Mouse (Mus musculus) midbrain, embryonic 15.5 days (tissue): ENCODE data around the gene Adgrl3. TPM values are rescaled to one million over a fixed set of nuclear protein-coding genes. Genes with fewer than 3 reads are reported as not detected.

Experiments
- ATAC-seq: fragments of 200-750 bp; cut with Nextera tagmentation; replicated peaks from 2 replicates; pipeline ENCODE4 v1.8.0; 2017; ENCODE audit warnings: moderate TSS enrichment
- H3K27ac ChIP-seq: fragments of 300-500 bp; sonication (generic); 2 replicates; pipeline ENCODE4 v1.5.1; 2015; ENCODE audit warnings: mild to moderate bottlenecking, inconsistent platforms
- H3K27me3 ChIP-seq: fragments of 300-500 bp; sonication (generic); replicated peaks from 2 replicates; pipeline ENCODE4 v1.6.1; 2015; ENCODE audit warnings: inconsistent platforms
- H3K36me3 ChIP-seq: fragments of 300-500 bp; sonication (generic); replicated peaks from 2 replicates; pipeline ENCODE4 v1.6.1; 2015; ENCODE audit warnings: inconsistent platforms
- H3K4me1 ChIP-seq: fragments of 300-500 bp; sonication (generic); 2 replicates; pipeline ENCODE4 v1.6.1; 2015; ENCODE audit warnings: inconsistent platforms
- H3K4me2 ChIP-seq: fragments of 300-500 bp; sonication (generic); 2 replicates; pipeline ENCODE4 v1.6.1; 2015; ENCODE audit warnings: inconsistent platforms, mild to moderate bottlenecking, moderate library complexity
- H3K4me3 ChIP-seq: fragments of 300-500 bp; sonication (generic); 2 replicates; pipeline ENCODE4 v1.5.1; 2015; ENCODE audit warnings: mild to moderate bottlenecking, inconsistent platforms
- H3K9ac ChIP-seq: fragments of 300-500 bp; sonication (generic); 2 replicates; pipeline ENCODE4 v1.6.1; 2015; ENCODE audit warnings: mild to moderate bottlenecking, inconsistent platforms
- H3K9me3 ChIP-seq: fragments of 300-500 bp; sonication (generic); 2 replicates; pipeline ENCODE4 v1.6.1; 2016; ENCODE audit warnings: inconsistent platforms
- WGBS: fragments of 180-500 bp; shearing (Covaris S2); methylation state at CpG from one replicate; pipeline ENCODE4 v1.1.7; 2015; ENCODE audit warnings: mixed read lengths; 5-methylcytosine and 5-hydroxymethylcytosine counted together
- polyA plus RNA-seq: library from polyadenylated mRNA; unstranded; fragments of >200 nt; fragmentation: Nextera tagmentation; extraction: Ambion mirVana; gene quantifications from 2 replicates; pipeline ENCODE4 v1.2.1, GENCODE M21; 2015

The Adgrl3 gene
- polyA plus RNA-seq, 1 experiment from 2014 or later: 75.6 TPM

DNA sequence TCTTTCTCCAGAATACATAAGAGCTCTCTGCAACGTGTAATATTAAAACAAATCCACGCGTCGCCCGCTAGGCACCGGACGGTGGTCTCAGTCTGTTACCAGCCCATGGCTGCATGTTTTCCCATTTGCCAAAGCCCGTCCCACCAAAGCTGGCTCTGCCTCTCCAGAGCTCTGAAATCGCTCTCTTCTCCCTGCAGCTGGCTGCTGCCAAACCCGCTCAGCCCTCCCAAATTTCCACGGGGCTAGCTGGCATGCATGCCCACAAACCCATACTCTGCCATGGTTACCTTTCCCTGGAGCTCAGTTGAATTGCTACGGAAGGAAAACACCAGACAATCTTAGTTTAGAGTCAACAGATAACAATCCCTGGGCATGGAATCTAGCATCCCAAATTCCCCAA lies 139.1 kb downstream of the Adgrl3 start:
- Histone ChIP-seq H3K27me3 (no peaks in the 10 kb centered on the region), H3K9ac (no peak overlapping the region), H3K4me1 (peaks cover 17% of the 10 kb centered on the region; the same call in 1 of the 2 replicates), H3K4me2 (no peak overlapping the region), H3K4me3 (no peak overlapping the region), H3K27ac (no peak overlapping the region), H3K9me3 (no peaks in the 10 kb centered on the region), H3K36me3 (no peaks in the 10 kb centered on the region)
- no peak for ATAC-seq
- WGBS: 83% methylated on average over 12 of the region's 12 CpGs

DNA sequence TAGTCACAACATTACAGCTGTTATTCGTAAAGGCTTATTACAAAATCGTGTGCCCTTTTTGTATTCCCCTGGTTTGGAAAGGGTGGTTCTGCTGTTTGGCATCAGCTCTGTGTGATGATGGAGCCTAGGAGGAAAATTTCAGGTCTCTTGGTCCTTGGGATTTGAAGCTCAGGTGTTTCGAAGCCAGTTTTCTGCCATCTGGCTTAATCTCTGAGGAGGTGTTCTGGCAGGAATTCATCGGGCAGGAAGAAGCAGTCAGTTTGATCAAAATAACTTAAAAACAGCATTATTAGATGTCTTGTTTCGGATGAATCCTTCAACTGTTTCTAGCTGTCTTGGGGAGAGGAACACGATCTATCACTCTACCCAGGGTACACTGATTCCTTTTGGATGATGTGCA lies 140.5 kb downstream of the Adgrl3 start:
- no peak overlapping the region for H3K4me3 ChIP-seq
- 71% methylated on average over 6 of the region's 6 CpGs for WGBS
- no peak overlapping the region for H3K27ac ChIP-seq
- no peak overlapping the region for H3K9ac ChIP-seq
- H3K27me3 ChIP-seq: no peaks in the 10 kb centered on the region
- ATAC-seq: no peak
- no peaks in the 10 kb centered on the region for H3K9me3 ChIP-seq
- peaks cover 17% of the 10 kb centered on the region; the same call in 1 of the 2 replicates for H3K4me1 ChIP-seq
- H3K36me3 ChIP-seq: no peaks in the 10 kb centered on the region
- H3K4me2 ChIP-seq: no peak overlapping the region

DNA sequence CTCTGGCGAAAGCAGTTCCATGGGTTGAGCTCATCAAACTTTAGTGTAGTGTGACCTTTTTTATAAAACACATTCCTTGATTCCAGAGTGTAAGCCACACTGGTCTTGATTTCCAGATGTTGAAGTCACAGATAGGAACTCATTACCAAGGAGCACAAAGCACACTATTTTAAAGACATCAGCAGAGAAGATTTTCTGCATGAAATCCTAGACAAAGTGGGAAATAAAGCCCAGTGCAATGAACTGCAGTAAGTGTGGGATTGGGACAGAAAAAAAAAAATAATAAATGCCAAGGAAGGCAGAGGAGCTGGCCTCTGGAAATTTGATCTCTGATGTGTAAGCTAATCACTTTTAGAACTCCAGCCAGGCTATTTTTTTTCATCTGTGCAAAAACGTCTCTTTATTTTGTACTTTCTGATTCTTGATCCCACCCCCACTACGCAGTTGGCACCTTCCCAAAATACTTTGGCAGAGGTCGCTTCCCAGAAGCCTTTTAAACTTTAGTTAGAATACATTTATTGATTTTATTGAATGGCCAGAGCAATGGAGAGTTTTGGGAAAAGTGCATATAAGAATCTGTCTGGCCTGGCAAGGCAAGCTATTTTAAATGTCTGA lies 169.0 kb downstream of the Adgrl3 start:
- no peak overlapping the region for H3K9ac ChIP-seq

DNA sequence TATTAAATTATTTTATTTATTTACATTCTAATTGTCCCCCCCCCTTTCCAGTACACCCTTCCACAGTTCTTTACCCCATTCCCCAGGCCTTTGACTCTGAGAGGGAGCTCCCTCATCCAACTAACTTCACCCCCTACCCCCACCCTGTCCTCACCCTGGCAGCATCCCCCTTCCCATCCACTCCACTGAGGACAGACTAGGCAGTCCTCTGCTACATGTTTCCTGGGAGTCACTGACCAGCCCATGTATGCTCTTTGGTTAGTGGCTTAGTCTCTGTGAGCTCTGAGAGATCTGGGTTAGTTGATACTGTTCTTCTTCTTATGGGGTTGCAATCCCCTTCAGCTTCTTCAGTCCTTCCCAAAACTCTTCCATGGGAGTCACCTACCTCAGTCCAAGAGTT lies 180.4 kb downstream of the Adgrl3 start:
- no peak for ATAC-seq
- no peak overlapping the region for H3K4me2 ChIP-seq
- no peaks in the 10 kb centered on the region; the same call in 1 of the 2 replicates for H3K4me1 ChIP-seq
- no peaks in the 10 kb centered on the region for H3K9me3 ChIP-seq
- no peaks in the 10 kb centered on the region for H3K27me3 ChIP-seq
- no peaks in the 10 kb centered on the region for H3K36me3 ChIP-seq
- no peak overlapping the region for H3K4me3 ChIP-seq
- H3K27ac ChIP-seq: no peak overlapping the region
- H3K9ac ChIP-seq: no peak overlapping the region

More for the DNA sequence above, 169.0 kb downstream of the Adgrl3 start:
- no peak for ATAC-seq
- H3K4me1 ChIP-seq: no peaks in the 10 kb centered on the region
- H3K36me3 ChIP-seq: no peaks in the 10 kb centered on the region
- no peaks in the 10 kb centered on the region for H3K9me3 ChIP-seq
- no peak overlapping the region for H3K4me3 ChIP-seq
- 39% methylated on average over 4 of the region's 4 CpGs for WGBS
- H3K27me3 ChIP-seq: no peaks in the 10 kb centered on the region
- no peak overlapping the region for H3K27ac ChIP-seq
- H3K4me2 ChIP-seq: no peak overlapping the region

DNA sequence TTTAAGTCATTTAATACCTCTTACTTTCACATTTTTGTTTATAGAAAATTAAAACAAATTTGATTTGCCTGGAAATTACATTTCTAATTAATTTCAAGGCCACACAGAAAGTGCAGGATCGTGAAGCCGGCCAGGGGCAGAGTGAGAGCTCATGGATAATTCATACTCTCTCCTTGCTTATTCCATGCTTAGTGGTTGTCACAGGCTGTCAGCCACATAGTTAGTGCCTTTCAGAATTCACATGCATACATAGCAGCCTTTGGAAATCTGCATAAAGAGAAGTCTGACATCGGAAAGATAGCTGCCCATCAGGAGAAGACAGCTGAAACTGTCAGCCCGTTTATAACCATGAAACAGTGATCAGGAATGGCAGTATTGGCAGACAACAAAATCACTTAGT lies 181.9 kb downstream of the Adgrl3 start:
- no peaks in the 10 kb centered on the region for H3K9me3 ChIP-seq
- H3K9ac ChIP-seq: no peak overlapping the region
- H3K36me3 ChIP-seq: no peaks in the 10 kb centered on the region
- no peaks in the 10 kb centered on the region; the same call in 1 of the 2 replicates for H3K4me1 ChIP-seq
- no peak overlapping the region for H3K27ac ChIP-seq
- no peak overlapping the region for H3K4me2 ChIP-seq
- no peaks in the 10 kb centered on the region for H3K27me3 ChIP-seq
- H3K4me3 ChIP-seq: no peak overlapping the region
- ATAC-seq: peak; percentile 88
- WGBS: 12% methylated on average over 4 of the region's 4 CpGs

DNA sequence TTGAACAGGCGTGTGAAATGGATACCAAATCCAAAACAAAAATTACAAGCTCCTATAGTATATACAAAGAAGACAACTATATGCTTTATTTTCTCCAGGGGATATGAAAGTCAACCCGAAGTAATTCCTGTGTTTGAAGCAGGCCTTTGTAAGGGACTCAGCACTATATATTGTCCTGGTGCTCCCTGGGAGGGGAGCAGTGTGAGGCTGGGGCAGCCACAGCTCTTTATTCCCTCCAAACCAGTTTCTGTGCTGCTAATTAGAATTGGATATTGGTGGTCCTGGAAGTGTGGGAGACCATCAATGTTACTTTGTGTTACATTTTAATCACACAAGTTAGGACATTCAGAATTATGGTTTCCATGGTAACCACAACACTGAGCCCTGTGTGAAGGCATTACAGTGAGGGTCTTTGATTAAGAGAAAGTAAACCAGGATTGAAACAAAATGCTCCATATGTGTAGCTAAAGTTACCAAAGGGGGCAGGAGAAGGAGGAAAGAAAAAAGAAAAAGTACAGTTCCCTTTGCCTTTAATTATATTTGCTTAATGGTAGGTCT lies 198.6 kb downstream of the Adgrl3 start:
- WGBS: 36% methylated on average over 2 of the region's 2 CpGs
- Histone ChIP-seq H3K36me3 (no peaks in the 10 kb centered on the region), H3K4me1 (peaks cover 6% of the 10 kb centered on the region), H3K4me3 (no peak overlapping the region), H3K4me2 (no peak overlapping the region), H3K9ac (no peak overlapping the region), H3K27ac (no peak overlapping the region), H3K27me3 (no peaks in the 10 kb centered on the region), H3K9me3 (no peaks in the 10 kb centered on the region)
- peak; percentile 80 for ATAC-seq

DNA sequence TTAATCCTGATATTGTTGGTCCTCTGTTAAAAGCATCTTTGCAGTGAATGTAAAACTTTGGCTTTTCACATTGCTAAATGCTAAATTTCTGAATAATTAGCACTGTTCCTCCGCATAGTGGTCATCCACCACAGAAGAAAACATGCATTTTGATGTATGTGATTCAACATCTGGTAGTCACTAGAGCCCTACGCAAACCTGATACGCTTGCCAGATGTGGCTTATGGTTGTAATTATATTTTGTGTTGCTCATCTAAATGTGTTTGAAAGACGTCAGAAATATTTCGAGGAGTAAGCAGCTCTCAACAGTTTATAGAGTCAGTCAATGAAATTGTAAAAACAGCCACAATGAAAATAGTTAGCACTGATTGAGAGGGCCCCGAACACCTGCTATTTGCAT lies 204.5 kb downstream of the Adgrl3 start:
- no peak overlapping the region for H3K9ac ChIP-seq
- H3K4me1 ChIP-seq: no peaks in the 10 kb centered on the region
- no peak overlapping the region for H3K4me2 ChIP-seq
- no peak overlapping the region for H3K4me3 ChIP-seq
- WGBS: 84% methylated on average over 6 of the region's 6 CpGs
- H3K27ac ChIP-seq: no peak overlapping the region
- H3K36me3 ChIP-seq: no peaks in the 10 kb centered on the region
- no peak for ATAC-seq
- H3K27me3 ChIP-seq: no peaks in the 10 kb centered on the region
- H3K9me3 ChIP-seq: no peaks in the 10 kb centered on the region

DNA sequence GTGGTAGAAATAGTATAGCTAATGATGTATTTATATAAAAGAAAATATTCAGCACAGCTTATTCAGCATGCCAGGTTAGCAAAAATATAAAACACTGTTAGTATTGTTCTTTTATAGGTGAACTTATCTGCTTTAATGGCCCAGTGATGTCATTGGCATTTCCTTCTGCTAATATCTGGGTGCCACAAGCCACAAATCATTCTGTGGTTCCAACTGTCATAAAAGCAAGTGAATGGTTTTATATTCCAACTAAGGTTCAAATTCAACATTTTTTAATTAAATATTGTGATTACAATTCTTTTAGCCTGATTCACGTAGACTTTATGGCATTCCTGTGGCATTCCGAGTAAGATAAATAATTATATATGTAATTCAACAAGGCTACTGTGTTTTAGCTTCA lies 205.5 kb downstream of the Adgrl3 start:
- H3K27me3 ChIP-seq: no peaks in the 10 kb centered on the region
- no peak overlapping the region for H3K9ac ChIP-seq
- H3K9me3 ChIP-seq: no peaks in the 10 kb centered on the region
- no peak overlapping the region for H3K4me3 ChIP-seq
- 95% methylated on average over 2 of the region's 2 CpGs for WGBS
- no peaks in the 10 kb centered on the region for H3K36me3 ChIP-seq
- no peak overlapping the region for H3K4me2 ChIP-seq
- H3K27ac ChIP-seq: no peak overlapping the region
- no peaks in the 10 kb centered on the region for H3K4me1 ChIP-seq
- ATAC-seq: no peak

DNA sequence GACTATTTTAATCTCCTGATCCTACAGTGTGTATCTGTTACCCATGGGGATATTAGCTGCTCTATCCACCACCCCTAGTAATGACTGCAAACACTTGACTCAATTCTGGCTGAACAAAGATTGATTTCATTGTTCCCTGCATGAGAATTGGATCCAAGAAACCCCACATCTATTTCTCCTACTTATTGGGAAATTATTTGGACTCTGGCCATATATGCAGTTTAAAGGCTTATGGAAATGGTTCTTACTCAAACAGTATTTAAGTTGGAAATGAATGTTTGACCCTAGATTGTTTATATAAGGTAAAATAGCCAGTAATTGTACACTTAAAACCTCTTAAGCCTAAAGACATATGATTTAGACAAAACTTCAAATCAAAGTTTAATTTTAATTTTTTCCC lies 207.3 kb downstream of the Adgrl3 start:
- no peak for ATAC-seq
- no peaks in the 10 kb centered on the region for H3K9me3 ChIP-seq
- no peak overlapping the region for H3K4me2 ChIP-seq
- no peak overlapping the region for H3K27ac ChIP-seq
- H3K36me3 ChIP-seq: no peaks in the 10 kb centered on the region
- no peak overlapping the region for H3K4me3 ChIP-seq
- H3K4me1 ChIP-seq: no peaks in the 10 kb centered on the region
- no peaks in the 10 kb centered on the region for H3K27me3 ChIP-seq
- H3K9ac ChIP-seq: no peak overlapping the region

DNA sequence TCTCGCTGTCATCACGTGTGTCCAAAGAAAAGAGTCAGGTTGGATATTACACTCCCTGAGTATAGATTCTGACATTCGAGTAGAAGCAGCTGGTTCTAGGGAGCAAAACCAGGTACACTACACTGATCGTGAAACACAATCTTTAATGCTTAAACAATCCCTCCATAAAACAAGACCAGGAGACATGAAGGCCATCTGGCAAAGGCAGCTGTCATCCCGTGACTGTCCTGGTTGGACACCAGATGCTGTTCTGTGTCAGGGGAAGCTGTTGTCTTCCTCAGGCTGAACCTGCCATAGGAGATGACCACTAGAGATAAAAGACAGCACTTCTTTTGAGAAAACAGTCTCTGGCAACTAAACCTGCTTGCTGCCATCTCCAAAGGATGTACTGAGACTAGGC lies 228.8 kb downstream of the Adgrl3 start:
- H3K9ac ChIP-seq: no peak overlapping the region
- H3K4me1 ChIP-seq: no peaks in the 10 kb centered on the region
- H3K36me3 ChIP-seq: no peaks in the 10 kb centered on the region
- no peak overlapping the region for H3K4me2 ChIP-seq
- no peak overlapping the region for H3K27ac ChIP-seq
- H3K27me3 ChIP-seq: no peaks in the 10 kb centered on the region
- 84% methylated on average over 5 of the region's 5 CpGs for WGBS
- H3K9me3 ChIP-seq: no peaks in the 10 kb centered on the region
- ATAC-seq: no peak
- no peak overlapping the region for H3K4me3 ChIP-seq

DNA sequence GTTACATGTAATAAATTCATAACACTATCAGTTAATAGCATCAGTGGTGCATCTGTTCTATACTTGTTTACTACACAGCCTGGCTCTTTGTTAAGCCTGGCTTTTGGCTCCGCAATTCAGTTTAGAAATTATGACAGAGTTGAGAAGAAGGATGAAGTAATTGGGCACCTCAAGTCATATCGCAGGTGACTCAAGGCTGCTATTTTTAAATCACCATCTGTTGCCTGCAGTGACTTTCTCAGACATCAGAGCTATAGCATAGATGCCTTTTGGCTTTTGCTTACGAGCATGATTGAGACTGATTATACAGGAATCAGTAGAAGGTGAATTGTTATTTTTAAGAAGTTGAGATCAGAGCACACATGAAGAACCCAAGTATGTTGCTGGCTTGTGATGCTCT lies 236.2 kb downstream of the Adgrl3 start:
- 95% methylated on average over 3 of the region's 3 CpGs for whole genome bisulfite sequencing
- no peak overlapping the region for H3K9ac ChIP-seq
- no peak for ATAC-seq
- H3K4me1 ChIP-seq: no peaks in the 10 kb centered on the region
- H3K27me3 ChIP-seq: no peaks in the 10 kb centered on the region
- H3K27ac ChIP-seq: no peak overlapping the region
- no peaks in the 10 kb centered on the region for H3K36me3 ChIP-seq
- no peaks in the 10 kb centered on the region for H3K9me3 ChIP-seq
- H3K4me3 ChIP-seq: no peak overlapping the region
- no peak overlapping the region for H3K4me2 ChIP-seq

DNA sequence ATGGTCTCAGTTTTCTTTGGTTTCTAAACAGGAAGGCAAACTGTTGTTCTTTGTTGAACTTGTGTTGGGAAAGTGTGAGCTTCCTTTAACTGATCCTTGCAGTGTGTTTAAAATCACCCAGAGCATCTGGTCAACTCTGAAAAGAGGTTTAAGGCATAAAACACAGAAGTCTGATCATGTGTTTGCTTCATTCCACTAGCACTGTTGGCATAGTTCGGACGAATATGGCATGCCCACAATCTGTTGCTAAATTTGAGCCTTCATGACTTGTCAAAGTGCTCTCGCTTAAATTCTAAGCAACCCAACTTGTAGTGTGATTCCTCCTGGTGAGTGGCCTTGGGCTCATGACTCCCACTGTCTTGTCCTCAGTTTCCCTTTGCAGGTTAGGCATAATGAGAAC lies 249.8 kb downstream of the Adgrl3 start:
- Histone ChIP-seq H3K4me1 (0 out of 2 replicates have a peak, but pooled peaks cover 5% of the 10 kb centered on the region), H3K4me3 (no peak overlapping the region), H3K9me3 (no peaks in the 10 kb centered on the region), H3K27me3 (no peaks in the 10 kb centered on the region), H3K4me2 (no peak overlapping the region), H3K9ac (no peak overlapping the region), H3K36me3 (no peaks in the 10 kb centered on the region), H3K27ac (no peak overlapping the region)
- 91% methylated on average over 3 of the region's 3 CpGs for WGBS
- ATAC-seq: no peak

DNA sequence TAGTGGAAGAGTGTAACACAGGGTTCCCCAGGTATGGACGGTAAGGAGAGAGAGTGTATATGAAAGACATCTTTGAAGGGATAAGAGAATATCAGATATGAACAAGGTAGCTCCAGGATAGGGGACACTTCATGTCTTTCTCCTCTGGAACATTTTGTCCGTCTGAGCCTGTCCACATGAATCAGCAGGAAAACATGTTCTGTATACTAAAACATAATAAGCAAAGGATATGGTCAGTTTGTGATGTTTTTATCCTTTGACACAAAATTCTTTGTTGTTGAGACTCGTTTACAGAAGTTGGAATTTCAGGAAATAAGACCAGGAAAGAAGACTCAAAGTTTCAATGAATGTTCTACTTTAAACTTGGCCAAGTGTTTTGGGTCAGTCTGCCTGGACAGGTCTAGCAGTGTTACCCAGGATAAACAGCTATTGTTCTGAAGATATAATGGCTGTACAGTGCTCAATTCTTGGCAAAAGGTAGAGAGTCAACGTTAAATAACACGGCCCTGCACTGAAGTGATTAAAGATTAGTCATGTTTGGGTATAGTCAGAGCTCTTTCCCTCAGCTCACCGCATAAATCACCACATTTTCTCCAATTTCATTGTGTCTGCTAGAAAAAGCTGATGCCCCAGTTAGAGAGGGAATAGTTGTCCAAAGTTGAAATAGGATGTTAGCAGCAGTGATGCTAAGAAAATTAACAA lies 255.6 kb downstream of the Adgrl3 start:
- Histone ChIP-seq H3K4me2 (no peak overlapping the region), H3K27me3 (no peaks in the 10 kb centered on the region), H3K36me3 (no peaks in the 10 kb centered on the region), H3K9ac (no peak overlapping the region), H3K9me3 (no peaks in the 10 kb centered on the region), H3K4me1 (0 out of 2 replicates have a peak, but pooled peaks cover 5% of the 10 kb centered on the region), H3K4me3 (no peak overlapping the region), H3K27ac (no peak overlapping the region)
- WGBS: 65% methylated on average over 6 of the region's 6 CpGs
- ATAC-seq: no peak
